Mouse (Mus musculus) olfactory bulb, adult 2 months (tissue): ENCODE data around the gene Otud7a. TPM values are rescaled to one million over a fixed set of nuclear protein-coding genes. Genes with fewer than 3 reads are reported as not detected.

ENCODE experiments used
- H3K27ac ChIP-seq: fragments of 200-500 bp; 2 replicates; pipeline ENCODE4 v1.5.1; 2012; ENCODE audit warnings: low read depth, low read length; ENCODE audit not compliant: insufficient read depth
- H3K4me1 ChIP-seq: fragments of 200-500 bp; 2 replicates; pipeline ENCODE4 v1.6.1; 2012; ENCODE audit warnings: low read length; ENCODE audit not compliant: control insufficient read depth, insufficient read depth
- H3K4me3 ChIP-seq: fragments of 200-500 bp; 2 replicates; pipeline ENCODE4 v1.5.1; 2012; ENCODE audit warnings: mild to moderate bottlenecking, low read depth, low read length, moderate library complexity; ENCODE audit not compliant: insufficient read depth
- CTCF ChIP-seq: fragments of 200-500 bp; IDR thresholded peaks from 2 replicates; pipeline ENCODE4 v1.5.1; 2012; ENCODE audit warnings: low read depth, mild to moderate bottlenecking, low read length, moderate library complexity; ENCODE audit not compliant: insufficient read depth
- POLR2A ChIP-seq: fragments of 200-500 bp; IDR thresholded peaks from 2 replicates; pipeline ENCODE4 v1.6.1; 2012; ENCODE audit warnings: mild to moderate bottlenecking, low read depth, low read length, moderate library complexity; ENCODE audit not compliant: insufficient read depth
- WGBS: fragments of 180-500 bp; shearing (Covaris S2); methylation state at CpG from one replicate; pipeline ENCODE4 v1.1.7; 2018; 5-methylcytosine and 5-hydroxymethylcytosine counted together
- polyA plus RNA-seq: library from polyadenylated mRNA; stranded (reverse); fragments of >200 nt; gene quantifications from 2 replicates; pipeline ENCODE4 v1.2.4, GENCODE M21; 2012; ENCODE audit warnings: low replicate concordance; ENCODE audit not compliant: missing spikeins, insufficient read depth, insufficient read length

Otud7a gene
- polyA plus RNA-seq, 1 experiment, result not detected

- Histone ChIP-seq H3K4me1 (peaks cover 6% of the 10 kb centered on the region; the same call in 1 of the 2 replicates), H3K27ac (peak overlapping the region; percentile 78), H3K4me3 (no peak overlapping the region)
- TF ChIP-seq POLR2A, result no peak
- no peak for TF ChIP-seq CTCF
- WGBS, result 19% methylated on average over 5 of the region's 5 CpGs
These were observed 324.0 kb downstream of the Otud7a start for GRCm38 (mm10) chr7:63768398-63769029.

DNA sequence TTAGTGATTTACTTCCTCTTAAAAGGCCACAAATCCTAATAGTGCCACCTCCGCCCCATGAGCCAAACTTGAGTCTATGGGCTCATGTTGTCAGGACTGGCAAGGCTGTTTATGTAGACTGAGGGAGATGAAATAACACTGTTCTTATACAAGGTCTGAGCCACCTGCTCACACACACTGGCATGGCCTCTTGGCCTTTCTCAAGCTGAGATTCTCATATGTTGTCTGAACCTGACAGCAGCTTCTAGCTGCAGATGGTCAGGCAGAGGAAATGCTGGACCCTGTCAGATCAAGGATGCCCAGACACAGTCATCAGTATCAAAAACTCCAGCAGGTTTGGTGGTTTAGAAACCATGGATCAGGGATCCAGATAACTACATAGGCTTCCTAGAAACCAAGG, 328.7 kb downstream of the Otud7a start:
- TF ChIP-seq POLR2A (no peak), CTCF (no peak)
- H3K4me3 ChIP-seq, result no peak overlapping the region
- peaks cover 11% of the 10 kb centered on the region for H3K4me1 ChIP-seq
- 100% methylated on average over 1 of the region's 1 CpGs for WGBS
- H3K27ac ChIP-seq, result no peak overlapping the region

GRCm38 (mm10) chr7:63774291-63774690, 329.7 kb downstream of the Otud7a start:
- WGBS, result 10% methylated on average over 1 of the region's 1 CpGs
- H3K27ac ChIP-seq, result peak overlapping the region; percentile 50; the same call in 1 of the 2 replicates

GRCm38 (mm10) chr7:63777328-63777727, 332.8 kb downstream of the Otud7a start:
- WGBS, result 87% methylated on average over 4 of the region's 4 CpGs
- H3K27ac ChIP-seq, result no peak overlapping the region
- H3K4me3 ChIP-seq, result no peak overlapping the region
- TF ChIP-seq POLR2A (no peak), CTCF (no peak)
- peaks cover 7% of the 10 kb centered on the region for H3K4me1 ChIP-seq

More at GRCm38 (mm10) chr7:63774291-63774690, 329.7 kb downstream of the Otud7a start:
- no peak overlapping the region for H3K4me3 ChIP-seq
- peaks cover 7% of the 10 kb centered on the region for H3K4me1 ChIP-seq
- TF ChIP-seq CTCF (no peak), POLR2A (no peak)

DNA sequence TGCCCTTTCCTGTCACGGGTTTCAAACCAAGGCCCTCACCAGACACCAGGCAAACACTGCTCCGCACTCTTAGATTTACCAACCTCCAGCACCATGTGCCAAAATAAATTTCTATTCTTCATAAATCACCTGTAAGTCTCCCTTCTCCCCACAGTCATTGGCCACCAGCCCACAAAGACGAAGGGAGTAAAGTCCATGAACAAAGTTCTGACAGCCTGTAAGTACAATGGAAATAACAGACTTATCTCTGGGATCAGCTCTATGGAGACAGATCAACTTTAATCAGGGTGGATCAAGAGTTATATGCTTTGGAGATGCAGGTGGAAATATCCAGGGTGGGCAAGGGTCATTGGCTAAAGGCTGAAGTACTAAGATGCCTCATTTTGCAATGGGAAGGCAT, 336.3 kb downstream of the Otud7a start:
- Histone ChIP-seq H3K27ac (no peak overlapping the region), H3K4me3 (no peak overlapping the region), H3K4me1 (peaks cover 4% of the 10 kb centered on the region; the same call in 1 of the 2 replicates)
- TF ChIP-seq POLR2A (no peak), CTCF (no peak)
- 97% methylated on average over 3 of the region's 3 CpGs for WGBS

DNA sequence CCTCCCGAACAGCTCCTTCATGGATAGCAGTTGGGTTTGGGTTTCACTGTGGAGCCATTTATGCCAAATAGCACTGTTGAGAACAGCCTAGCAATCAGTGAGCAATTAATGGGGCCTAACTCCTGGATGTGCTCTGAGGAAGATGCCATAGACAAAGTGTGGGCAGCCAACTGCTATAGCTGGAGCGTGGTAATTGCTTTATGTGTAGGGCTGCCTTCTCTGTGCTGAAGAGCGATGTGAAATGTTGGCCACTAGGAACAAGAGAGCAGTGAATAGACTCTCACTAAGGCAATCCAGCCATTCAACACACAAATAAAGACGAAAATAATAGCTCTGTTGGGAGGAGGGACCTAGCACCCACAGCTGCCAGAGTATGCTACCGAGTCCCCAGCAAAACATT, 345.2 kb downstream of the Otud7a start:
- TF ChIP-seq CTCF (no peak), POLR2A (no peak)
- Histone ChIP-seq H3K4me3 (no peak overlapping the region), H3K27ac (peak overlapping the region; percentile 10), H3K4me1 (no peaks in the 10 kb centered on the region)
- WGBS, result 21% methylated on average over 5 of the region's 5 CpGs

GRCm38 (mm10) chr7:63796001-63796632, 351.6 kb downstream of the Otud7a start:
- Histone ChIP-seq H3K4me3 (no peak overlapping the region), H3K4me1 (no peaks in the 10 kb centered on the region), H3K27ac (no peak overlapping the region)
- no peak for TF ChIP-seq POLR2A
- no peak for TF ChIP-seq CTCF
- 55% methylated on average over 8 of the region's 8 CpGs for WGBS

DNA sequence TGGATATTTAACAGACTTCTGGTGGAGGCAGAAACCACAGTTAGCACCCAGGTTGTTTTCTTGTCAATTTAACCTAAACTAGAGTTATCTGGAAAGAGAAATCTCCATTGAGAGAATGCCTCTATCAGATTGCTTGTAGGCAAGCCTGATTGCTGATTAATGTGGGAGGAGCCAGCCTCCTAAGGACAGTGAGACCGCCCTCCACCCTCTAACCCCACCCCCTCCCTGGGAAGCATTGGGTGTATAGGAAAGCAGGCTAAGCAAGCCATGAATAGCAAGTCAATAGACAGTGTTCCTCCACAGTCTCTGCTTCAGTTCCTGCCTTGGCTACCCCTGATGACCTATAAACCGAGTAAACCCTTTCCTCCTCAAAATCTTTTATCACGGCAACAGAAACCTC, 353.9 kb downstream of the Otud7a start:
- H3K4me3 ChIP-seq, result no peak overlapping the region
- no peak overlapping the region for H3K27ac ChIP-seq
- no peaks in the 10 kb centered on the region for H3K4me1 ChIP-seq
- TF ChIP-seq POLR2A, result no peak
- no peak for TF ChIP-seq CTCF
- WGBS, result 81% methylated on average over 3 of the region's 3 CpGs

DNA sequence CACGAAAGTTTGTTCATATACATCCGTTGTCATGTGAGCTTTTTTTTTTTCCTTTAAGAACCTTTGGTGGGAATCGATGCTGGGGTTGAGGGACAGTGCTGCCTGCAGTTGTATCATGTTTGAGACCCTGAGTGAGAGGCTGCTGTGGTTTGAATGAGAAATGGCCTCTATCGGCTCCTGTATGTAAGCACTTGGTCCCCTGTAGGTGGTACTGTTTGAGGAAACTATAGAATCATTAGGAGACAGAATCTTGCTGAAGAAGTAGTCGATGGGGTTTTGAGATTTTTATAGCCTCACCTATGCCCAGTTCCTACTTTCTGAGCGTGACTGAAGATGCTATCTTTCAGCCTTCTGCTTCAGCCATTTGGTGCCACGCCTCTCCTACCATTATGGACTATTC, 354.8 kb downstream of the Otud7a start:
- Histone ChIP-seq H3K27ac (no peak overlapping the region), H3K4me3 (no peak overlapping the region), H3K4me1 (no peaks in the 10 kb centered on the region)
- TF ChIP-seq POLR2A, result no peak
- TF ChIP-seq CTCF, result no peak
- 92% methylated on average over 7 of the region's 7 CpGs for WGBS

DNA sequence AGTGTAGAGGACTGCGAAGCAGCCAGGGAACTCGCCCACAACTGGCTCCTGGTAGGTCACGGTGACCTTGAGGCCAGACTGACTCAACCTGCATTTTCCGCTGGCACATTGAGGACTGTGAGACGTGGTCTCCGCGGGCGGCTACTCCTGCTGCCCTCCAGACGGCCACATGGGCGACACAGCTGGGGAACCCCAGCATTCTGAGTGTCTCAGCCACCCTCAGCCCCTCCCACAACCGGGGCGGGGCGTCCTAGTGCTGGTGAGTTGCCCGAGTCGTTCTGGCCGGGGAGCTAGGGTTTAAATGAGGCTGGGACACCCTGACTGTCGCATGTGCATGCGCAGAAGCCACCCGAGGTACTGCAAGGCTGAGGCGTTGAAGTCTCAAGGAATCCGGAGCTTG, 358.2 kb downstream of the Otud7a start:
- WGBS, result 90% methylated on average over 21 of the region's 21 CpGs
- Histone ChIP-seq H3K27ac (no peak overlapping the region), H3K4me3 (no peak overlapping the region), H3K4me1 (no peaks in the 10 kb centered on the region)
- TF ChIP-seq CTCF, result no peak
- no peak for TF ChIP-seq POLR2A

Other genes starting within 250 kb of the Otud7a start
- not detected in 2 replicates for gene Chrna7, start 232.2 kb upstream of the Otud7a start, polyA plus RNA-seq